Mouse (Mus musculus) heart, postnatal 0 days (tissue): ENCODE data around the gene Pde4c. TPM values are rescaled to one million over a fixed set of nuclear protein-coding genes. Genes with fewer than 3 reads are reported as not detected.

Source experiments
- ATAC-seq: fragments of 200-750 bp; cut with Nextera tagmentation; 2 replicates; pipeline ENCODE4 v1.8.0; 2017; ENCODE audit warnings: low read depth, moderate number of reproducible peaks, moderate library complexity; ENCODE audit not compliant: insufficient read depth
- DNase-seq: peaks from one replicate; pipeline ENCODE4 v3.0.0-alpha.2; 2016; ENCODE audit warnings: low spot score
- H3K27ac ChIP-seq: fragments of 300-500 bp; sonication (generic); 2 replicates; pipeline ENCODE4 v1.5.1; 2014; ENCODE audit warnings: low read depth, mild to moderate bottlenecking
- H3K27me3 ChIP-seq: fragments of 300-500 bp; sonication (generic); 2 replicates; pipeline ENCODE4 v1.6.1; 2014; ENCODE audit warnings: low read length, mixed read lengths; ENCODE audit not compliant: control insufficient read depth, insufficient read depth
- H3K36me3 ChIP-seq: fragments of 300-500 bp; sonication (generic); replicated peaks from 2 replicates; pipeline ENCODE4 v1.6.1; 2014; ENCODE audit warnings: low read length, mixed read lengths; ENCODE audit not compliant: control insufficient read depth, insufficient read depth
- H3K4me1 ChIP-seq: fragments of 300-500 bp; sonication (generic); 2 replicates; pipeline ENCODE4 v1.6.1; 2014; ENCODE audit warnings: antibody characterized with exemption; ENCODE audit not compliant: control insufficient read depth, insufficient read depth
- H3K4me2 ChIP-seq: fragments of 300-500 bp; sonication (generic); 2 replicates; pipeline ENCODE4 v1.6.1; 2014; ENCODE audit warnings: low read depth, mild to moderate bottlenecking, low read length, moderate library complexity
- H3K4me3 ChIP-seq: fragments of 300-500 bp; sonication (generic); 2 replicates; pipeline ENCODE4 v1.5.1; 2014; ENCODE audit warnings: low read depth, low read length
- H3K9ac ChIP-seq: fragments of 300-500 bp; sonication (generic); replicated peaks from 2 replicates; pipeline ENCODE4 v1.6.1; 2014; ENCODE audit warnings: low read depth, low read length, mixed read lengths
- H3K9me3 ChIP-seq: fragments of 300-500 bp; sonication (generic); replicated peaks from 2 replicates; pipeline ENCODE4 v1.6.1; 2016; ENCODE audit warnings: low read length; ENCODE audit not compliant: control insufficient read depth
- CTCF ChIP-seq: IDR thresholded peaks from 2 replicates; pipeline ENCODE4 v1.5.1; 2016; ENCODE audit warnings: antibody characterized with exemption, control low read depth, low read depth
- EP300 ChIP-seq: IDR thresholded peaks from 2 replicates; pipeline ENCODE4 v1.6.1; 2016; ENCODE audit warnings: antibody characterized with exemption, low read depth
- WGBS: fragments of 180-500 bp; shearing (Covaris S2); extraction: QIAGEN DNeasy Blood & Tissue Kit; methylation state at CpG from one replicate; pipeline ENCODE4 v1.1.7; 2014; 5-methylcytosine and 5-hydroxymethylcytosine counted together
- polyA plus RNA-seq: library from polyadenylated mRNA; unstranded; fragments of >200 nt; fragmentation: Nextera tagmentation; extraction: Ambion mirVana; gene quantifications from 2 replicates; pipeline ENCODE4 v1.2.1, GENCODE M21; 2015
- total RNA-seq: library from RNA; depleted of rRNA; stranded (reverse); fragments of >200 nt; gene quantifications from 2 replicates; pipeline ENCODE4 v1.2.3, GENCODE M21; 2014; ENCODE audit warnings: low replicate concordance

Pde4c gene
- total and polyA plus RNA-seq, 2 experiments from 2014 or later = 0.42 to 0.56 TPM

DNA sequence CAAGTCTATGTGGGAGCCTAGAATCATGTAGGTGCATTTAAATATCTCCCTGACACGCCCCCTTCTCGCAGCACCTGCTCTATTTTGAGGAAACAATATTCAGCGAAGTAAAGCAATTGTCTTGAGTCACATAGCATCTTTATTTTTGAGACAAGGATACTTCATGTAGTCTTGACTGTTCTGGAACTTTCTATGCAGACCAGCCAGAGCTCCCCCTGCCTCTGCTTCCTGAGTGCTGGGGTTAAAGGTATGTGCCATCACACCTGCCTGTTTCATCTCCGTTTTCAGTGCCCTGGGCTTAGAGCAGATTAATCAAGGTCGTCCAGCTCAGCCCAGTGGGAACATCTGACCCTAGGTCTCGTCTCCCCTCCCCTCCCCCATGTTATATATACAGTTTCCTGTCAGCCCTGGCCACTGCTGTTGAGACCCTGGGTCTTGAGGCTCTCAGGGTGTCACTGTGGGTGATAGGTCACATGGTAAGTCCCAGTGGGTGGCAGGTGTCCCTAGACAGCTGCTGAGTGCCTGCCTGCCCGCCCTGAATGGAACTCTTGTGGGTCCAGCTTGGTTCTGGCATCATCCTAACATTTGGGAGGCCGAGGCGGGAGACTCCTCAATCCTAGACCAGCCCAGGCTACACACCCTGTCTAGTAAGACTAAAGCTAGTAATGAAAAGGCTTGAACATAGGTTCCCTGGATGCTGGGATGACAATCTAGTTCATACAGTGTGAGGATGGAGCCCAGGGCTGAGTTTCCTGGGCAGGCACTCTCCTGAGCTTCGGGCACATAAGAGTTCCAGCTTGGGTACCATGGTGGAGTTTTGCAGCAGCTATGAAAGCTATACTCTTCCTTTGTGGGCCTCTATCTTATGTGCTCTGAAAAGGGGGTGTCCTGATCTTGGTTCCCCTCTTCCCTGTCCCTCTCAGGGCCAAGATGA lies 22.2 kb upstream of the Pde4c start:
- no peaks in the 10 kb centered on the region for H3K9me3 ChIP-seq
- H3K4me1 ChIP-seq = peaks cover 33% of the 10 kb centered on the region
- H3K27me3 ChIP-seq = no peaks in the 10 kb centered on the region
- H3K4me3 ChIP-seq = peak overlapping the region; percentile 93
- H3K9ac ChIP-seq = peak overlapping the region; percentile 100
- DNase-seq = no peak
- TF ChIP-seq CTCF (no peak), EP300 (no peak)
- WGBS = 48% methylated on average over 10 of the region's 10 CpGs
- no peak overlapping the region for H3K27ac ChIP-seq
- H3K36me3 ChIP-seq = no peaks in the 10 kb centered on the region
- peak overlapping the region; percentile 70 for H3K4me2 ChIP-seq
- no peak for ATAC-seq

DNA sequence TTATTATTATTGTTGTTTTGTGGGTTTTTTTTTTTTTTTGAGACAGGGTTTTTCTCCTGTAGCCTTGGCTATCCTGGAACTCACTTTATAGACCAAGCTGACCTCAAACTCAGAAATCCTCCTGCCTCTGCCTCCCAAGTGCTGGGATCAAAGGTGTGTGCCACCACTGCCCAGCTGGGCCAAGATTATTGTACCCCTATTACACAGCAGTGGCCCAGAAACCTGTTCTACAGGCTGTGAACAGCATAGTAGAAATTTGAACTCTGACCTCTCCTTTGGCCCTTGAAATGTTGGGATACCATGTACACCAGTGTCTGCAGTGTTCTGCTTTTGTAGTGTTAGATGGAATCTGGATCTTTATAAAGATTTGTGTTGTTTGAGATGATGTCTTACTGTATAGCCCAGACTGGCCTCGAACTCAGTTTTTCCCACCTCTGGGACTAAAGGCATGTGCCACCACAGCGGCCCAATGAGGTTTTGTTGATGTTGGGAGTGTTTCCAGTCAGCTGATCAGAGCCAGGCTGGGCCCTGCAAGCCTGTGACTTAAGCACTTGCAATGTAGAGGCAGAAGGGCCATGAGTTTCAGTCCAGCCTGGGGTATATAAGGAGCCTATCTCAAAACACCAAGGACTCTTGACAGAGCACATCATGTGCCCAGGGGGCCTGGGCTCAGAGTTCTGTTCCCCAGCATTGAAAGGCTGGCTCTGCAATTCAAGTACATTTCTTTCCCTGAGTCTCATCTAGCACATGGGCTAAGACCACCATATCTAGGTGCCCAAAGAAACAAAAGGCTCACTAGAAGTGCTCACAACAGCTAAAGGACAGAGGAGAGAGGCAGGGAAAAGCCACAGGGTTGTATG lies 21.3 kb upstream of the Pde4c start:
- H3K27me3 ChIP-seq = no peaks in the 10 kb centered on the region
- no peak overlapping the region for H3K9ac ChIP-seq
- H3K27ac ChIP-seq = peak overlapping the region; percentile 27; the same call in 1 of the 2 replicates
- no peak for ATAC-seq
- WGBS = 68% methylated on average over 2 of the region's 2 CpGs
- no peak for DNase-seq
- H3K36me3 ChIP-seq = no peaks in the 10 kb centered on the region
- H3K4me2 ChIP-seq = no peak overlapping the region
- TF ChIP-seq CTCF (no peak), EP300 (no peak)
- peaks cover 24% of the 10 kb centered on the region for H3K4me1 ChIP-seq
- no peak overlapping the region for H3K4me3 ChIP-seq
- H3K9me3 ChIP-seq = no peaks in the 10 kb centered on the region

DNA sequence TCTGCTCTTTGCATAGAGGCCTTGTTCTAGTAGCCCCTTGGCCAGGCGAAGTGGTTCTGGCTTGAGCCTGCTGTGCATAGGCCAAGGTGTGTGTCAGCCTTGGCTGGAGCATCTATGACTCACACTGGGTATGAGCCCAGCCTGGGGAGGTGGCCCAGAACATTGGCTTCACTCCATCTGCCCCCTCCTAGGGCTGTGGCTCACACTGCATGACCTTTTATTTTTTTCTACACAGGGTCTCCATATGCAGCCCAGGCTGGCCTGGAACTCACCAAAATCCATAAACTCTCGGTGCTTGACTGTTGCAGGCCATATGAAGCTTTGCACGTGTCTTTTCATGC lies 20.7 kb upstream of the Pde4c start:
- Histone ChIP-seq H3K4me2 (no peak overlapping the region), H3K9ac (no peak overlapping the region), H3K9me3 (no peaks in the 10 kb centered on the region), H3K36me3 (no peaks in the 10 kb centered on the region), H3K27ac (0 out of 2 replicates have a peak overlapping the region, but pooled peaks have one; percentile 27), H3K4me1 (peaks cover 18% of the 10 kb centered on the region), H3K27me3 (no peaks in the 10 kb centered on the region), H3K4me3 (no peak overlapping the region)
- DNase-seq = no peak
- TF ChIP-seq EP300 (no peak), CTCF (no peak)
- 52% methylated on average over 3 of the region's 3 CpGs for WGBS
- no peak for ATAC-seq

DNA sequence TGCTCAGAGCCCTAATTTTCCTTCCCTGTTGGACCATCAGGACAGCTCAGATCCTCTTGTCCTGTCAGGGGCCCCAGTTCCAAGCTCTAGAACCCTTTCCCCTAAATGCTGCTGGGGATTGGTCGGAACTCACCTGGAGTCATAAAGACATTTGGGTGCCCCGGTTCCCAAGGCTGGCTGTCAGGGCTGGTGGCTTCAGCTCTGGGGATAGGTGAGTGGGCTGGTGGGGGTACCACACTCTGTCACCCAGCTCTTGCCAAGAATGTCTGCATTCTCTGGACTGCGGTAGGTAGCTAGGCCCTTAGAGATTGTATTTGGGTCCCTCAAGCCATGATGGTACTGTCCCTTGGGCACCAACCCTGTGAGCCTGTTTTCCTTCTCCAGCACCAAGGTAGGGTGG lies 20.2 kb upstream of the Pde4c start, which contains the start of gene Iqcn:
TSS of gene Iqcn (plus strand) at position 171 of the 400 bp plus-strand sequence.
- TF ChIP-seq EP300 (no peak), CTCF (no peak)

DNA sequence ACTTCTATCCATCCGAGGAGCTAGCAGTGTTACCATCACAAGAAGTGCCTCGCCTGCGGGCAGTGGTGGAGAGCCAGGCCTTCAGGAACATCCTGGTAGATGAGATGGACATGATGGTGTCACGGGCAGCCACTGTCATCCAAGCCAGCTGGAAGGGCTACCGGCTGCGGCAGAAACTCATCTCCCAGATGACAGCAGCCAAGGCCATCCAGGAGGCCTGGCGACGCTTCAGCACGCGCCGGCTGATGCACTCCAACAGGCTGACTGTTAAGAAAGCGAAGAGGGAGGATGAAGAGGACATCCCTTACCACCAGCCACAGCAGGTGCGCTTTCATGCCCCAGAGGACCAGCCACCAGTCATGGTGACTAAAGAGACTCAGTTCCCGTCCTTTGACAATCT lies 15.2 kb upstream of the Pde4c start:
- H3K4me2 ChIP-seq = no peak overlapping the region
- no peaks in the 10 kb centered on the region for H3K36me3 ChIP-seq
- no peak overlapping the region for H3K9ac ChIP-seq
- DNase-seq (no peak), ATAC-seq (no peak)
- TF ChIP-seq CTCF = no peak
- no peak for TF ChIP-seq EP300
- H3K4me3 ChIP-seq = no peak overlapping the region
- H3K4me1 ChIP-seq = no peaks in the 10 kb centered on the region
- H3K27me3 ChIP-seq = no peaks in the 10 kb centered on the region
- WGBS = 83% methylated on average over 14 of the region's 14 CpGs
- no peaks in the 10 kb centered on the region for H3K9me3 ChIP-seq
- H3K27ac ChIP-seq = no peak overlapping the region

More for the DNA sequence above, 20.2 kb upstream of the Pde4c start, which contains the start of gene Iqcn:
- DNase-seq = no peak
- WGBS = 87% methylated on average over 3 of the region's 3 CpGs
- Histone ChIP-seq H3K27me3 (no peaks in the 10 kb centered on the region), H3K9me3 (no peaks in the 10 kb centered on the region), H3K27ac (peak within 1 kb of the TSS; percentile 27; the same call in 1 of the 2 replicates), H3K36me3 (no peaks in the 10 kb centered on the region), H3K9ac (no peak within 1 kb of the TSS), H3K4me3 (no peak within 1 kb of the TSS), H3K4me2 (no peak within 1 kb of the TSS), H3K4me1 (peaks cover 14% of the 10 kb centered on the region)
- ATAC-seq = no peak
